Mouse (Mus musculus) heart, postnatal 36 days (tissue): ENCODE results near the gene Elmo3. TPM values are rescaled to one million over a fixed set of nuclear protein-coding genes. Genes with fewer than 3 reads are reported as not detected.
A peak's percentile ranks its signal among the peaks of the same experiment; 100 is the strongest.

Experiments used
- DNase-seq, 2 experiments: peaks; one replicate each; pipeline ENCODE4 v3.0.0; 2021 to 2022
- intact Hi-C: fragments of 180-260 bp; cut with DNase I; formaldehyde crosslinking; loops from one replicate; pipeline ENCODE4 v1.15.1; 2025
- total RNA-seq, 2 experiments: library from RNA; stranded (reverse); gene quantifications; 2 replicates each; pipeline ENCODE4 v1.2.3; 2021

Gene Elmo3
- total RNA-seq, 2 experiments from 2014 or later, result 1.2 to 1.3 TPM

- intact Hi-C loops, result no loop called here
- no peak for DNase-seq
These were observed 10.1 kb upstream of the Elmo3 start for GRCm38 (mm10) chr8:105295256-105295655.

GRCm38 (mm10) chr8:105295895-105296573, 9.4 kb upstream of the Elmo3 start, which contains the start of gene Exoc3l:
TSS of gene Exoc3l (minus strand) at chr8:105296101.
- no peak for DNase-seq
- intact Hi-C loops, result no loop called here

- intact Hi-C loops, result loop anchor here (1.0 kb wide), 1 partner anchor 29 kb away; the partner anchor contains the start of genes Lrrc29 and Tmem208
- DNase-seq, result peak; percentile 89 to 91
These were observed 7.7 kb upstream of the Elmo3 start, which contains the start of gene E2f4 for GRCm38 (mm10) chr8:105297511-105298192. TSS of gene E2f4 (plus strand) at chr8:105297663.

- no peak for DNase-seq
- intact Hi-C loops, result loop anchor here (1.0 kb wide), 1 partner anchor 28 kb away; the partner anchor contains the start of genes Lrrc29 and Tmem208
These were observed 6.8 kb upstream of the Elmo3 start for GRCm38 (mm10) chr8:105298351-105299252.

GRCm38 (mm10) chr8:105299962-105300361, 5.4 kb upstream of the Elmo3 start:
- no peak for DNase-seq
- intact Hi-C loops, result no loop called here

GRCm38 (mm10) chr8:105303396-105303795, 2.0 kb upstream of the Elmo3 start:
- DNase-seq, result no peak
- intact Hi-C loops, result no loop called here

- intact Hi-C loops, result loop anchor here (2.0 kb wide), 1 partner anchor 21 kb away; no protein-coding TSS in a partner anchor
- no peak for DNase-seq
These were observed 1.5 kb upstream of the Elmo3 start for GRCm38 (mm10) chr8:105303874-105304273.

- DNase-seq, result no peak
- intact Hi-C loops, result loop anchor here (2.0 kb wide), 1 partner anchor 20 kb away; no protein-coding TSS in a partner anchor
These were observed 833 bp upstream of the Elmo3 start for GRCm38 (mm10) chr8:105304325-105305210.

GRCm38 (mm10) chr8:105306146-105306691, 818 bp downstream of the Elmo3 start:
- intact Hi-C loops, result no loop called here
- DNase-seq, result no peak

GRCm38 (mm10) chr8:105307670-105308069, 2.3 kb downstream of the Elmo3 start:
- intact Hi-C loops, result no loop called here

GRCm38 (mm10) chr8:105308428-105308827, 3.0 kb downstream of the Elmo3 start:
- intact Hi-C loops, result no loop called here
- DNase-seq, result no peak

More at GRCm38 (mm10) chr8:105307670-105308069, 2.3 kb downstream of the Elmo3 start:
- no peak for DNase-seq

GRCm38 (mm10) chr8:105309142-105309847, 3.9 kb downstream of the Elmo3 start:
- DNase-seq, result no peak
- intact Hi-C loops, result no loop called here

- intact Hi-C loops, result no loop called here
- DNase-seq, result no peak
These were observed 4.7 kb downstream of the Elmo3 start for GRCm38 (mm10) chr8:105310118-105310517.

GRCm38 (mm10) chr8:105311718-105312117, 6.3 kb downstream of the Elmo3 start:
- DNase-seq, result no peak
- intact Hi-C loops, result no loop called here

GRCm38 (mm10) chr8:105312891-105313481, 7.6 kb downstream of the Elmo3 start:
- DNase-seq, result no peak
- intact Hi-C loops, result no loop called here

- intact Hi-C loops, result no loop called here
- DNase-seq, result no peak
These were observed 8.4 kb downstream of the Elmo3 start for GRCm38 (mm10) chr8:105313622-105314402.

GRCm38 (mm10) chr8:105315073-105315769, 9.8 kb downstream of the Elmo3 start:
- no peak for DNase-seq
- intact Hi-C loops, result no loop called here
